Mouse (Mus musculus) adrenal gland, postnatal 0 days (tissue): ENCODE measurements around the gene Id4. TPM values are rescaled to one million over a fixed set of nuclear protein-coding genes. Genes with fewer than 3 reads are reported as not detected.

Source experiments
- polyA plus RNA-seq: library from polyadenylated mRNA; unstranded; fragments of >200 nt; fragmentation: Nextera tagmentation; extraction: Ambion mirVana; gene quantifications from 2 replicates; pipeline ENCODE4 v1.2.1, GENCODE M21; 2015

The Id4 gene
- polyA plus RNA-seq: 4.7 and 7.8 TPM in 2 replicates

DNA sequence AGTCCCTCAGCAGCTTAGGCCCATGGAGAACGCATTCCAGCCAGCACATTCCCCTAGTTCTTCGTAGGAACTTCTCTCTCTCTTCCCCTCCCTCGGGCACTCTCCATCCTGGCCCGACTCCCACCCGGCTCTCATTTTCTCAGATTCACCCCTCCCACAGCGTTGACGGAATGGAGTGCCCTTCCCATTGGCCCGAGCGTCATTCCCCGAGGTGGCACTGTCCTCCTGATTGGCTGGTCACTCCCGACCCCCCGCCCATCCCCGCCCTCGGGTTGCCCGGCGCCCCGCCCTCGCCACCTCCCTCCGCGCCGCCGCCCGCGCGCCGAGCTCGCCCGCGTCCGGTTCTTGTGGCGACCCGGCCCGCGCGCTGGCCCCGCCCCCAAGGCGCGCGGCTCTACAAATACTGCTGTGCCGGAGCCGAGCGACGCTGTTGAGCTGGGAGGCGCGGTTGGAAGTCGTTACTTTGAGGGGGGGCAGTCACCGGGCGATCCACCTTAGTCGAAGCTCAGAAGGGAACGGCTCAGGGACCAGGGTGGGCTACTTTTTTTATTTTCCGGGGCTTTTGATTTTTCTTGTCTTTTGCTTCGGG is at the start of gene Id4:
Gene Id4 (plus strand): TSS at position 539 of the 589 bp plus-strand sequence.

